Mouse (Mus musculus) CH12.LX (cell line): ENCODE data around the gene Zfp748. TPM values are rescaled to one million over a fixed set of nuclear protein-coding genes. Genes with fewer than 3 reads are reported as not detected.

Experiments
- DNase-seq: peaks from one replicate; pipeline ENCODE4 v3.0.0-alpha.2; 2013; ENCODE audit errors: extremely low read depth
- H3K27ac ChIP-seq: 2 replicates; pipeline ENCODE4 v1.5.1; 2012; ENCODE audit warnings: low read depth, mild to moderate bottlenecking, control low read depth, moderate library complexity; ENCODE audit not compliant: insufficient read depth
- H3K27me3 ChIP-seq: replicated peaks from 2 replicates; pipeline ENCODE3; 2012; ENCODE audit warnings: inconsistent platforms
- H3K36me3 ChIP-seq, 2 experiments: replicated peaks in 1 of 2; 2 replicates each; pipeline versions ENCODE3 to v1.6.1; 2012; ENCODE audit warnings: inconsistent platforms in 1 of 2, low read length in 1 of 2, mild to moderate bottlenecking in 1 of 2, mixed read lengths in 1 of 2, moderate library complexity in 1 of 2; ENCODE audit not compliant: control insufficient read depth in 1 of 2, insufficient read depth in 1 of 2
- H3K4me1 ChIP-seq, 2 experiments: 2 replicates each; pipeline ENCODE4 v1.6.1; 2012; ENCODE audit warnings: inconsistent platforms in 1 of 2, moderate library complexity in 1 of 2; ENCODE audit not compliant: insufficient read depth in 2 of 2, control insufficient read depth in 1 of 2
- H3K4me2 ChIP-seq: 2 replicates; pipeline ENCODE4 v1.6.1; 2012; ENCODE audit warnings: low read depth, mild to moderate bottlenecking, control low read depth; ENCODE audit not compliant: poor library complexity, insufficient read depth, severe bottlenecking
- H3K4me3 ChIP-seq, 3 experiments: fragments of 150-350 bp in 1 of 3; sonication (generic) in 1 of 3; replicated peaks in 1 of 3; 2 replicates each; pipeline versions ENCODE3 to v1.5.1; 2011 to 2012; ENCODE audit warnings: low read depth in 2 of 3, low read length in 2 of 3, mild to moderate bottlenecking in 2 of 3, moderate library complexity in 2 of 3, control low read depth in 1 of 3, improper control_type of control experiment in 1 of 3, inconsistent platforms in 1 of 3, mixed read lengths in 1 of 3; ENCODE audit not compliant: poor library complexity in 1 of 3
- H3K79me2 ChIP-seq: replicated peaks from 2 replicates; pipeline ENCODE4 v1.6.1; 2012; ENCODE audit warnings: mild to moderate bottlenecking, moderate library complexity; ENCODE audit not compliant: control insufficient read depth, poor library complexity, insufficient read depth, severe bottlenecking; ENCODE audit errors: extremely low read depth
- H3K9ac ChIP-seq: 2 replicates; pipeline ENCODE4 v1.6.1; 2012; ENCODE audit warnings: low read depth, mild to moderate bottlenecking, control low read depth, moderate library complexity; ENCODE audit not compliant: insufficient read depth
- H3K9me3 ChIP-seq: replicated peaks from 2 replicates; pipeline ENCODE3; 2012; ENCODE audit warnings: low read length, inconsistent platforms, mixed read lengths
- CTCF ChIP-seq, 2 experiments: IDR thresholded peaks in 1 of 2; conservative IDR thresholded peaks in 1 of 2; 2 replicates each; pipeline ENCODE4 v1.5.1; 2011 to 2012; ENCODE audit warnings: low read depth in 2 of 2, low read length in 2 of 2, improper control_type of control experiment in 1 of 2, inconsistent platforms in 1 of 2, mild to moderate bottlenecking in 1 of 2, moderate library complexity in 1 of 2
- ELF1 ChIP-seq: IDR thresholded peaks from 2 replicates; pipeline ENCODE4 v1.6.1; 2014; ENCODE audit warnings: low read depth, mild to moderate bottlenecking, inconsistent platforms, low read length, improper control_type of control experiment
- EP300 ChIP-seq: IDR thresholded peaks from 2 replicates; pipeline ENCODE4 v1.6.1; 2011; ENCODE audit warnings: low read length, improper control_type of control experiment
- ETS1 ChIP-seq: conservative IDR thresholded peaks from 2 replicates; pipeline ENCODE4 v1.6.1; 2012; ENCODE audit warnings: low read depth, mild to moderate bottlenecking, inconsistent platforms, low read length, improper control_type of control experiment, moderate library complexity
- GABPA ChIP-seq: IDR thresholded peaks from 2 replicates; pipeline ENCODE4 v1.6.1; 2012; ENCODE audit warnings: low read depth, low read length, improper control_type of control experiment, inconsistent platforms; ENCODE audit not compliant: insufficient replicate concordance
- IRF4 ChIP-seq: IDR thresholded peaks from 2 replicates; pipeline ENCODE4 v1.6.1; 2014; ENCODE audit warnings: low read depth, mild to moderate bottlenecking, inconsistent platforms, low read length, improper control_type of control experiment
- JUN ChIP-seq: IDR thresholded peaks from 2 replicates; pipeline ENCODE4 v1.6.1; 2011; ENCODE audit warnings: low read depth, mild to moderate bottlenecking, low read length, improper control_type of control experiment, moderate library complexity; ENCODE audit not compliant: insufficient read depth
- MYC ChIP-seq: IDR thresholded peaks from 2 replicates; pipeline ENCODE4 v1.6.1; 2011; ENCODE audit warnings: low read depth, mild to moderate bottlenecking, improper control_type of control experiment, low read length
- NELFE ChIP-seq: IDR thresholded peaks from 2 replicates; pipeline ENCODE4 v1.6.1; 2011; ENCODE audit warnings: low read depth, low read length, improper control_type of control experiment
- PAX5 ChIP-seq: IDR thresholded peaks from 2 replicates; pipeline ENCODE4 v1.6.1; 2012; ENCODE audit warnings: low read length, inconsistent platforms, mixed read lengths
- POLR2A ChIP-seq: IDR thresholded peaks from 2 replicates; pipeline ENCODE4 v1.6.1; 2011; ENCODE audit warnings: low read depth, mild to moderate bottlenecking, improper control_type of control experiment, low read length
- RCOR1 ChIP-seq: conservative IDR thresholded peaks from 2 replicates; pipeline ENCODE4 v1.6.1; 2012; ENCODE audit warnings: low read depth, mild to moderate bottlenecking, inconsistent platforms, low read length, improper control_type of control experiment
- SIN3A ChIP-seq: IDR thresholded peaks from 2 replicates; pipeline ENCODE4 v1.6.1; 2012; ENCODE audit warnings: low read length, improper control_type of control experiment, inconsistent platforms
- TBP ChIP-seq: conservative IDR thresholded peaks from 2 replicates; pipeline ENCODE4 v1.6.1; 2011; ENCODE audit warnings: low read depth, low read length, improper control_type of control experiment
- USF1 ChIP-seq: IDR thresholded peaks from 2 replicates; pipeline ENCODE4 v1.6.1; 2014; ENCODE audit warnings: low read depth, mild to moderate bottlenecking, inconsistent platforms, low read length, improper control_type of control experiment
- ZC3H11A ChIP-seq: IDR thresholded peaks from 2 replicates; pipeline ENCODE4 v1.6.1; 2012; ENCODE audit warnings: low read depth, mild to moderate bottlenecking, inconsistent platforms, low read length, improper control_type of control experiment
- ZKSCAN1 ChIP-seq: IDR thresholded peaks from 2 replicates; pipeline ENCODE4 v1.6.1; 2012; ENCODE audit warnings: low read depth, inconsistent platforms, low read length, improper control_type of control experiment, borderline replicate concordance
- dilution Hi-C: fragments of 300-500 bp; cut with MboI; formaldehyde crosslinking; loops from 2 replicates; pipeline ENCODE4 v1.14.3; 2020; ENCODE audit warnings: low sequenced_read_pairs; ENCODE audit not compliant: extremely low pct_unique_long_range_greater_than_20kb, extremely low pct_ligation_motif_present
- in situ Hi-C: fragments of 300-500 bp; cut with MboI; formaldehyde crosslinking; loops from 3 replicates; pipeline ENCODE4 v1.14.3; 2019; ENCODE audit warnings: low sequenced_read_pairs, low pct_ligation_motif_present, low pct_unique_long_range_greater_than_20kb, mixed read lengths
- polyA plus RNA-seq: library from polyadenylated mRNA; unstranded; fragments of >175 nt; gene quantifications from 2 replicates; pipeline ENCODE4 v1.2.1, GENCODE M21; 2012; ENCODE audit warnings: low read depth; ENCODE audit not compliant: insufficient read length
- total RNA-seq, 2 experiments: library from RNA; depleted of rRNA; stranded (reverse); fragments of 300-350 nt in 1 of 2; fragments of >200 nt in 1 of 2; gene quantifications; 2 replicates each; pipeline ENCODE4 v1.2.3; 2012 to 2014

The Zfp748 gene
- total and polyA plus RNA-seq, 3 experiments = 8.1 to 16.3 (median 9.1) TPM

GRCm38 (mm10) chr13:67545941-67546340 lies 7.7 kb downstream of the Zfp748 start:
- Histone ChIP-seq H3K9ac (no peak overlapping the region), H3K4me2 (no peak overlapping the region), H3K27ac (no peak overlapping the region), H3K4me1 (peaks cover 0 to 24% of the 10 kb centered on the region in 2 experiments; a peak in 3 of 4 replicates), H3K9me3 (no peaks in the 10 kb centered on the region), H3K79me2 (peaks cover 31% of the 10 kb centered on the region), H3K27me3 (no peaks in the 10 kb centered on the region), H3K4me3 (no peak overlapping the region), H3K36me3 (peaks cover 30 to 38% of the 10 kb centered on the region in 2 experiments)
- dilution Hi-C loops = no loop called here
- no peak for DNase-seq
- TF ChIP-seq POLR2A (no peak), USF1 (no peak), EP300 (no peak), RCOR1 (no peak), GABPA (no peak), PAX5 (no peak), ELF1 (no peak), IRF4 (no peak), CTCF (conservative IDR thresholded peaks at IDR 0.05 in 1 of 2, IDR thresholded peaks at IDR 0.05 in 1 of 2; ENCODE audit: low read depth in 2 of 2, low read length in 2 of 2) (no peak), JUN (no peak)
- in situ Hi-C loops = no loop called here

- in situ Hi-C loops = no loop called here
Observed at GRCm38 (mm10) chr13:67527049-67527730, 26.4 kb downstream of the Zfp748 start.

More at GRCm38 (mm10) chr13:67527049-67527730, 26.4 kb downstream of the Zfp748 start:
- no peaks in the 10 kb centered on the region for H3K27me3 ChIP-seq
- H3K79me2 ChIP-seq = peaks cover 25% of the 10 kb centered on the region
- TF ChIP-seq RCOR1 (no peak), SIN3A (no peak), ELF1 (no peak), TBP (no peak), IRF4 (no peak), MYC (no peak), NELFE (no peak), ZC3H11A (no peak), ZKSCAN1 (no peak), ETS1 (no peak), GABPA (no peak)
- no peak overlapping the region for H3K9ac ChIP-seq
- no peak for DNase-seq
- H3K4me2 ChIP-seq = no peak overlapping the region
- dilution Hi-C loops = no loop called here
- peaks cover 6 to 30% of the 10 kb centered on the region in 2 experiments; a peak in 3 of 4 replicates for H3K4me1 ChIP-seq
- H3K36me3 ChIP-seq = peaks cover 0 to 3% of the 10 kb centered on the region in 2 experiments
- no peak overlapping the region for H3K27ac ChIP-seq
- no peak overlapping the region for H3K4me3 ChIP-seq
- H3K9me3 ChIP-seq = no peaks in the 10 kb centered on the region
